9 mouse cellular contexts compared by ENCODE assay signal in the genomic region with DNA sequence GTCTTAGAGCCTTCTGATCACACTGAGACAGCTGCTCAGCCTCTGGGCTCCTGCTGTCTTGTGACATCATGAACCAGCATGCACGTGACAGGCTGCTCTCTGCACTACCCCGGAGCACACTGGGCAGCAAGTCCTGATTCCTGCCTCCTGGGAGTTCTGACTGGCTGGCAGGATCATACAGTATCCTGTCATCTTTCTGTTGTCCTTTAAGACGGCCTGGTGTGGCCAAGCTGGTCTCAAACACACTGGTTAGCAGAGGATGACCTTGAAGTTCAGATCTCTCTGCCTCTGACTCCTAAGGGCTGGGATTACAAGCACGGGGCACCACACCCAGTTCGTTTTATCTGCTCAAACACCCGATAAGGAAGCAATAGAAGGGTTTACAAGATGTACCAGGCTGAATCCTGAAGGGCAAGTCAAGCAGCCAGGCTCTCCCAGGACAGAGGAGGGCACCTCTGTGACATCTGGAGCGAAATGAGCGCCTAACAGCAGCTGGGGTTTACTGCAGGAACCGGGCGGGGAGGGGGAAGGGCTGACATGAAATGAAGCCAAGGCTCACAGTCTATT. TPM values are rescaled to one million over a fixed set of nuclear protein-coding genes. Genes with fewer than 3 reads are reported as not detected.
DNase-seq lines count a peak whose midpoint lies in the region; ATAC-seq and TF ChIP-seq lines count a peak whose summit lies in the region.
"Had no signal": no experiment of that assay in that cellular context is flagged by ENCODE, and none has a peak within 500 bp of the region (broad histone marks: within the 10 kb centered on the region; RNA-seq: fewer than 3 reads in every experiment).

No protein-coding gene starts in this region.

- no peak overlapping the region for H3K4me3 ChIP-seq in lung, adult 2 months (replicated peaks; ENCODE audit: extremely low read depth, low read depth, low read length)
- no peak overlapping the region for H3K4me3 ChIP-seq in forebrain, embryonic 13.5 days
- H3K4me3 ChIP-seq: midbrain, embryonic 12.5 days had no signal

- peak; percentile 20 to 33 for DNase-seq in lung, adult 18-20 months
- DNase-seq in lung, adult 2 months, result no peak
- peak; percentile 34 for DNase-seq in gastrocnemius, postnatal 14 days
- peak; percentile 34 for DNase-seq in kidney, postnatal 10 days
- DNase-seq in testis, postnatal 10 days (ENCODE audit: low spot score), result peak; percentile 71
- DNase-seq in frontal cortex, postnatal 14 days (ENCODE audit: low spot score in 2 of 2), result no peak
- DNase-seq in spleen, adult 12 weeks (ENCODE audit: low spot score), result no peak

- 61% methylated on average over 10 of the region's 10 CpGs for WGBS in lung, adult 2 months
- 84% methylated on average over 10 of the region's 10 CpGs for WGBS in forebrain, embryonic 13.5 days

- no peaks in the 10 kb centered on the region for H3K27me3 ChIP-seq in forebrain, embryonic 13.5 days
- H3K27me3 ChIP-seq: midbrain, embryonic 12.5 days had no signal

- intact Hi-C loops in gastrocnemius, postnatal 14 days (cut with DNase I; ENCODE audit: low total_unique reads), result no loop called here

- H3K4me2 ChIP-seq in forebrain, embryonic 13.5 days, result no peak overlapping the region
- H3K4me2 ChIP-seq: midbrain, embryonic 12.5 days had no signal

- H3K36me3 ChIP-seq in forebrain, embryonic 13.5 days (ENCODE audit: poor library complexity, severe bottlenecking), result peaks cover 34% of the 10 kb centered on the region

- TF ChIP-seq CTCF in lung, adult 2 months (IDR thresholded peaks at IDR 0.05; ENCODE audit: insufficient read depth, low read length), result no peak

- TF ChIP-seq POLR2A in lung, adult 2 months (IDR thresholded peaks at IDR 0.05; ENCODE audit: borderline replicate concordance, extremely low read depth, low read depth, low read length), result no peak

- no peaks in the 10 kb centered on the region for H3K9me3 ChIP-seq in forebrain, embryonic 13.5 days (replicated peaks)
- H3K9me3 ChIP-seq: midbrain, embryonic 12.5 days had no signal

- no peak overlapping the region for H3K27ac ChIP-seq in forebrain, embryonic 13.5 days
- H3K27ac ChIP-seq: midbrain, embryonic 12.5 days had no signal

- H3K4me1 ChIP-seq in lung, adult 2 months (ENCODE audit: control insufficient read depth, insufficient read depth, low read length), result no peaks in the 10 kb centered on the region
- H3K4me1 ChIP-seq in forebrain, embryonic 13.5 days, result no peaks in the 10 kb centered on the region
- H3K4me1 ChIP-seq: midbrain, embryonic 12.5 days had no signal

- ATAC-seq in forebrain, embryonic 13.5 days, result no peak

- no peak overlapping the region for H3K9ac ChIP-seq in forebrain, embryonic 13.5 days
- H3K9ac ChIP-seq: midbrain, embryonic 12.5 days had no signal

RNA-seq across cellular contexts. Expression of a gene that starts 12.5 kb away (rescaled TPM):
- polyA plus RNA-seq in lung, adult 2 months (2012; rRNA removed), result 129 and 153 TPM in 2 replicates
- 100 to 1,000 TPM; 202 to 210 TPM for total RNA-seq in gastrocnemius, postnatal 14 days (2021)
- 118 and 122 TPM in 2 replicates for polyA plus RNA-seq in forebrain, embryonic 13.5 days (2015; fragmentation: Nextera tagmentation; extraction: Ambion mirVana)

RNA-seq across cellular contexts. Expression of a gene that starts 49.2 kb away (rescaled TPM):
- 9.1 and 13.8 TPM in 2 replicates for polyA plus RNA-seq in lung, adult 2 months (2012; rRNA removed)
- total RNA-seq in gastrocnemius, postnatal 14 days (2021), result 1 to 10 TPM; 2.8 to 5.0 TPM
- 7.4 and 10.8 TPM in 2 replicates for polyA plus RNA-seq in forebrain, embryonic 13.5 days (2015; fragmentation: Nextera tagmentation; extraction: Ambion mirVana)

Comparison
In these comparisons a context has a peak if more than half of its experiments do, and no peak if none do; other contexts are left out.
1. DNase-seq: peak in lung, adult 18-20 months (2 of 2), gastrocnemius, postnatal 14 days (single experiment), kidney, postnatal 10 days (single experiment) and testis, postnatal 10 days (single experiment); none in lung, adult 2 months (single experiment), frontal cortex, postnatal 14 days (0 of 2) and spleen, adult 12 weeks (single experiment).